Mouse (Mus musculus): Measurements from ENCODE around the gene Iqcc. TPM values are rescaled to one million over a fixed set of nuclear protein-coding genes. Genes with fewer than 3 reads are reported as not detected.

Gene Iqcc
- polyA plus RNA-seq, 1 experiment from 2014 or later: 31.4 TPM

GRCm38 (mm10) chr4:129573093-129573370 is 45.9 kb downstream of the Iqcc start:
- H3K27ac ChIP-seq (replicated peaks): no peak overlapping the region
- H3K36me3 ChIP-seq: no peaks in the 10 kb centered on the region
- no peak overlapping the region for H3K4me2 ChIP-seq (replicated peaks)
- H3K4me1 ChIP-seq: peaks cover 5% of the 10 kb centered on the region; the same call in 1 of the 2 replicates
- no peaks in the 10 kb centered on the region for H3K9me3 ChIP-seq
- 97% methylated on average over 4 of the region's 4 CpGs for WGBS
- no peak overlapping the region for H3K9ac ChIP-seq (replicated peaks)
- ATAC-seq (replicated peaks): no peak
- H3K4me3 ChIP-seq: no peak overlapping the region
- H3K27me3 ChIP-seq: no peaks in the 10 kb centered on the region

- no peak overlapping the region for H3K9ac ChIP-seq (replicated peaks)
- H3K9me3 ChIP-seq: no peaks in the 10 kb centered on the region
- ATAC-seq (replicated peaks): no peak
- peaks cover 5% of the 10 kb centered on the region; the same call in 1 of the 2 replicates for H3K4me1 ChIP-seq
- H3K27ac ChIP-seq (replicated peaks): no peak overlapping the region
- H3K4me2 ChIP-seq (replicated peaks): no peak overlapping the region
- no peak overlapping the region for H3K4me3 ChIP-seq
- no peaks in the 10 kb centered on the region for H3K27me3 ChIP-seq
- no peaks in the 10 kb centered on the region for H3K36me3 ChIP-seq
- 82% methylated on average over 13 of the region's 13 CpGs for WGBS
These were observed 46.4 kb downstream of the Iqcc start for GRCm38 (mm10) chr4:129572236-129573092.

- Histone ChIP-seq H3K4me3 (no peak overlapping the region), H3K27ac (replicated peaks) (no peak overlapping the region), H3K4me2 (replicated peaks) (no peak overlapping the region), H3K4me1 (no peaks in the 10 kb centered on the region), H3K9me3 (no peaks in the 10 kb centered on the region), H3K9ac (replicated peaks) (no peak overlapping the region), H3K27me3 (no peaks in the 10 kb centered on the region), H3K36me3 (no peaks in the 10 kb centered on the region)
- no peak for ATAC-seq (replicated peaks)
- WGBS: 77% methylated on average over 8 of the region's 8 CpGs
These were observed 47.3 kb downstream of the Iqcc start for GRCm38 (mm10) chr4:129571551-129572084.

GRCm38 (mm10) chr4:129570028-129570427 is 48.9 kb downstream of the Iqcc start:
- 92% methylated on average over 6 of the region's 6 CpGs for WGBS

GRCm38 (mm10) chr4:129568366-129568765 is 50.5 kb downstream of the Iqcc start:
- H3K4me1 ChIP-seq: no peaks in the 10 kb centered on the region
- H3K9me3 ChIP-seq: no peaks in the 10 kb centered on the region
- H3K36me3 ChIP-seq: no peaks in the 10 kb centered on the region
- 90% methylated on average over 7 of the region's 7 CpGs for WGBS
- H3K9ac ChIP-seq (replicated peaks): no peak overlapping the region
- no peaks in the 10 kb centered on the region for H3K27me3 ChIP-seq
- H3K4me3 ChIP-seq: no peak overlapping the region
- H3K27ac ChIP-seq (replicated peaks): no peak overlapping the region
- no peak overlapping the region for H3K4me2 ChIP-seq (replicated peaks)
- ATAC-seq (replicated peaks): no peak

More at GRCm38 (mm10) chr4:129570028-129570427, 48.9 kb downstream of the Iqcc start:
- no peaks in the 10 kb centered on the region for H3K27me3 ChIP-seq
- no peaks in the 10 kb centered on the region for H3K4me1 ChIP-seq
- no peak overlapping the region for H3K9ac ChIP-seq (replicated peaks)
- no peak for ATAC-seq (replicated peaks)
- H3K27ac ChIP-seq (replicated peaks): no peak overlapping the region
- no peak overlapping the region for H3K4me3 ChIP-seq
- no peaks in the 10 kb centered on the region for H3K36me3 ChIP-seq
- no peak overlapping the region for H3K4me2 ChIP-seq (replicated peaks)
- no peaks in the 10 kb centered on the region for H3K9me3 ChIP-seq

GRCm38 (mm10) chr4:129565139-129565538 is 53.8 kb downstream of the Iqcc start:
- WGBS: 86% methylated on average over 6 of the region's 6 CpGs
- ATAC-seq (replicated peaks): no peak
- H3K36me3 ChIP-seq: no peaks in the 10 kb centered on the region

More at GRCm38 (mm10) chr4:129565139-129565538, 53.8 kb downstream of the Iqcc start:
- H3K4me2 ChIP-seq (replicated peaks): no peak overlapping the region
- no peak overlapping the region for H3K27ac ChIP-seq (replicated peaks)
- no peaks in the 10 kb centered on the region for H3K4me1 ChIP-seq
- no peaks in the 10 kb centered on the region for H3K9me3 ChIP-seq
- no peak overlapping the region for H3K4me3 ChIP-seq
- H3K9ac ChIP-seq (replicated peaks): no peak overlapping the region
- H3K27me3 ChIP-seq: no peaks in the 10 kb centered on the region

Other genes starting within 250 kb of the Iqcc start
- 16.1 and 17.8 TPM in 2 replicates for gene Zbtb8a, start 241.0 kb downstream of the Iqcc start, polyA plus RNA-seq (2015; fragmentation: Nextera tagmentation; extraction: Ambion mirVana)
- 7.3 and 7.5 TPM in 2 replicates for gene Zbtb8b, start 178.2 kb downstream of the Iqcc start, polyA plus RNA-seq (2015; fragmentation: Nextera tagmentation; extraction: Ambion mirVana)
- 41.6 and 42.7 TPM in 2 replicates for gene Bsdc1, start 157.5 kb downstream of the Iqcc start, polyA plus RNA-seq (2015; fragmentation: Nextera tagmentation; extraction: Ambion mirVana)
- 0.34 TPM in 1 of 2 replicates, not detected in the other for gene Tssk3, start 128.1 kb downstream of the Iqcc start, polyA plus RNA-seq (2015; fragmentation: Nextera tagmentation; extraction: Ambion mirVana)
- 0.61 TPM in 1 of 2 replicates, not detected in the other for gene Fam229a, start 127.9 kb downstream of the Iqcc start, polyA plus RNA-seq (2015; fragmentation: Nextera tagmentation; extraction: Ambion mirVana)
- 2,102 and 2,181 TPM in 2 replicates for gene Marcksl1, start 105.5 kb downstream of the Iqcc start, polyA plus RNA-seq (2015; fragmentation: Nextera tagmentation; extraction: Ambion mirVana)
- gene Hdac1, start 76.4 kb downstream of the Iqcc start, polyA plus RNA-seq (2015; fragmentation: Nextera tagmentation; extraction: Ambion mirVana): 119 and 130 TPM in 2 replicates
- 7.6 and 9.2 TPM in 2 replicates for gene Lck, start 45.5 kb downstream of the Iqcc start, polyA plus RNA-seq (2015; fragmentation: Nextera tagmentation; extraction: Ambion mirVana)
- gene Fam167b, start 40.5 kb downstream of the Iqcc start, polyA plus RNA-seq (2015; fragmentation: Nextera tagmentation; extraction: Ambion mirVana): 0.25 and 0.41 TPM in 2 replicates
- gene Eif3i, start 18.5 kb downstream of the Iqcc start, polyA plus RNA-seq (2015; fragmentation: Nextera tagmentation; extraction: Ambion mirVana): 223 and 225 TPM in 2 replicates
- 160 and 165 TPM in 2 replicates for gene Tmem234, start 18.4 kb downstream of the Iqcc start, polyA plus RNA-seq (2015; fragmentation: Nextera tagmentation; extraction: Ambion mirVana)
- 3.5 and 3.7 TPM in 2 replicates for gene Dcdc2b, start 4.8 kb downstream of the Iqcc start, polyA plus RNA-seq (2015; fragmentation: Nextera tagmentation; extraction: Ambion mirVana)
- gene Ccdc28b, start 4.8 kb upstream of the Iqcc start, polyA plus RNA-seq (2015; fragmentation: Nextera tagmentation; extraction: Ambion mirVana): 119 and 124 TPM in 2 replicates
- 64.7 and 68.3 TPM in 2 replicates for gene Txlna, start 22.0 kb upstream of the Iqcc start, polyA plus RNA-seq (2015; fragmentation: Nextera tagmentation; extraction: Ambion mirVana)
- 14.7 and 17.5 TPM in 2 replicates for gene Kpna6, start 53.7 kb upstream of the Iqcc start, polyA plus RNA-seq (2015; fragmentation: Nextera tagmentation; extraction: Ambion mirVana)
- gene Tmem39b, start 77.7 kb upstream of the Iqcc start, polyA plus RNA-seq (2015; fragmentation: Nextera tagmentation; extraction: Ambion mirVana): 19.4 and 19.6 TPM in 2 replicates
- gene Khdrbs1, start 123.2 kb upstream of the Iqcc start, polyA plus RNA-seq (2015; fragmentation: Nextera tagmentation; extraction: Ambion mirVana): 175 and 187 TPM in 2 replicates
- 315 and 320 TPM in 2 replicates for gene Ptp4a2, start 192.1 kb upstream of the Iqcc start, polyA plus RNA-seq (2015; fragmentation: Nextera tagmentation; extraction: Ambion mirVana)